Mouse (Mus musculus): ENCODE data around the gene Zscan20. TPM values are rescaled to one million over a fixed set of nuclear protein-coding genes. Genes with fewer than 3 reads are reported as not detected.
"Not testable (repeated sequence)": the region's sequence is repeated elsewhere in the genome, so short reads cannot be mapped to it uniquely, and the experiment has no call there.

The Zscan20 gene
- total RNA-seq, 2 experiments from 2014 or later, result 1.3 TPM; not detected in 1

DNA sequence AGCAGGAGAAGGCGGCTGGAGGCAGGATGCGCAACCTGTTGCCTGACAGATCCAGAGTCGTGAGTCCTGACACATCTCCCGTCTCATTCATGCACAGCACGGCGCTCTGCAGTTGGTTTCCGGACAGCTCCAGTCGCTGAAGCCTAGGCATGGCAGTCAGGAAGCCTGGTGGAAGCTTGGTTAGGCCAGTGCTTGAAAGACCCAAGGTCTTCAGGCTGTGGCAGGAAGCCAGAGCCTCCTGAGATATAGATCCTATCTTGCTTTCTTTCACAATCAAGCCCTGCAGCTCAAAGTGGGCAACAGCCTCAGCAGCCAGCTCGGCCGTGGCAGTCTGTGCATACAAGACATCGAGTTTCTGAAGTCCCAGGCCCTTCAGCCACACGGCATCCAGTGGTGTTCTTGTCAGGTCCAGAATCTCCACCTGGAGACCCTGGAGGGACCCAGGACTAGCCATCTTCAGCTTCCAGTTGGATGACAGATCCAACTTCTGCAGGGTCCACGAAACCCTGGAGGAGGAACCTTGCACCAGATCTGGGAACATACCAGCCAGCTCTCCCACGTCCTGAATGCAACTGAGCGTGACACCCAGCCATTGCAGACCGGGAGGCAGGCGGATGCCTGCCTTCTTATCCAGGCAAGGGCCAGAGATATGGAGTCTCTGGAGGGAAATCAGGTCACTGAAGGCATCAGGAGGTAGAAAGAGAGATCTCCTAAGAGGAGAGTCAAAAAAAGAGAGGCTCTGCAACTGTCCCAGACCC, 7.6 kb upstream of the Zscan20 start:
- ATAC-seq (replicated peaks; ENCODE audit: low FRiP score, poor library complexity, severe bottlenecking), result no peak

DNA sequence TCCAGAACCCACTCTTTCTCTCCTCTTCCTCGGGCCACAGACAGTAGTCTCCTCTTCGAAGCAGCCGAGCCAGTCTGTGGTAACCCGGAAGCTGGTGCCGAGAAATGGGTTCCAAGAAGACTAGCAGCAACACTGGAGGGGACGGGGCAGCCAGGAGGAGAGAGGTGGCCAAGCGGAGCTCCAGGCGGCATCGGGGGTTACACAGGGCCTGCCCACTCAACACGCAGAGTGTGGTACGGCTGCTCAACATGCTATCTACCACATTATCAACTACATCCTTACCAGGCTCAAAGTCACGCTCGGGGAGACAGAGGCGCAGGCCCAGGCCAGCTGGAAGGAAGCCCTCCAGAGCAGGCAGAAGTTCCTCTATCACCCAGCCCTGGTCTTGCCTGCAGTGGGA, 5.9 kb upstream of the Zscan20 start:
- ATAC-seq (replicated peaks; ENCODE audit: low FRiP score, poor library complexity, severe bottlenecking), result no peak

- no peak for ATAC-seq (replicated peaks; ENCODE audit: low FRiP score, poor library complexity, severe bottlenecking)
Measured at GRCm38 (mm10) chr4:128613326-128613725, 3.4 kb upstream of the Zscan20 start.

DNA sequence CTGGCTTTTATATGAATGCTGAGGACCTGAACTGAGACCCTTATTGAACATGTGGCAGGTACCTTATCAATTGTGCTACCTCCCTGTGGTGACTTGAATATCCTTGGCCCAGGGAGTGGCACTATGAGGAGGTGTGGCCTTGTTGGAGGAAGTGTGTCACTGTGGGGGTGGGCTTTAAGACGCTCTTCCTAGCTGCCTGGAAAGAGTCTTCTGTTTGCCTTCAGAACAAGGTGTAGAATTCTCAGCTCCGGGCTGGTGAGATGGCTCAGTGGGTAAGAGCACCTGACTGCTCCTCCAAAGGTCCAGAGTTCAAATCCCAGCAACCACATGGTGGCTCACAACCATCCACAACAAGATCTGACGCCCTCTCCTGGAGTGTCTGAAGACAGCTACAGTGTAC, 1.8 kb upstream of the Zscan20 start:
- not testable (repeated sequence) for ATAC-seq (replicated peaks; ENCODE audit: low FRiP score, poor library complexity, severe bottlenecking)

GRCm38 (mm10) chr4:128610706-128611105, 808 bp upstream of the Zscan20 start:
- no peak for ATAC-seq (replicated peaks; ENCODE audit: low FRiP score, poor library complexity, severe bottlenecking)

DNA sequence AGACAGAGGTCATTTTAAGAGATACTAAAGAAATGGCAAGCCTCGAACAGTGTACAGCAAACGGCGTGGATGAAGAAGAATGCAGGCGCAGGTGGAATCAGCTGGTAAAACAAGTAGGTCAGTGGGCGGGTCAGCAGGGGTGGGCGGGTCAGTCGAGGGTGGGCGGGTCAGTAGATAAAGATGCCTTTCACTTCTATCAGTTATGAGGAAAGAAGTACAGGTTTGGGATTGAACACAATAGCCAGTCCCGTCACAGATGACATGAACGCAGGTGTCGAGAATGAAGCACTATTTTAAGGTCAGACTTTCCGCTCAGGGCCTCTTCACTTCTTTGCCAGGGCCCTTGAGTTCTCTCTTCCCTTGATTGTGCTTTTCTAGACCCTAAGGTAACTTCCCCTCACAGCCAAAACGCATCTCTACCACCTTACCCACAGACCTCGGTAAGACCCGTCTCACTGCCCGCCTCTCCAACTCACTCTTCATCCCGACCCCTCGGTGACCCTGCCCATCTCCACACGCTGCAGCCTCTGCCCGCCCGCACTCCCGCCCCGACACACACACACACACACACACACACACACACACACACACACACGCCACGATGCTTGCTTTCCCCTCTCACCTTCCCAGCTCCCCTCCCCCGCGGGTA, 498 bp downstream of the Zscan20 start:
- ATAC-seq (replicated peaks; ENCODE audit: low FRiP score, poor library complexity, severe bottlenecking), result no peak

DNA sequence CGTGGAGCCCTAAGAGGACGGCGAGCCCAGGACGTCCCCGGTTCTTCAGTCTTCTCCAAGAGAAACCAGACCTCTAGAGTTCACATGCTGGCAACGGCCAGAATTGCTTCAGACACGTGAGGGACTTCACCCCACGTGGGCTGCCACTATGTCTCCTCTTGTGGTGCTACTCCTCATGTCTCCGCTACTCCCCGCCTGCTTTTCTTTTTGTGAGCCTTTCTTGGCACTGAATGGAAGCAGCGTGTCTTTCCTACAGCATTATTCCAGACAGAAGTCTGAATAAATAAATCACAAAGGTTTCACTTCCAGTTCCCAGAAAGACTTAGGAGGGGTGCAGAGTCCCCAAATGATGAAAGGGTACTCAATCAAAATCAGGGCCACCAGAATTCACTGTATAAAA, 2.2 kb downstream of the Zscan20 start:
- no peak for ATAC-seq (replicated peaks; ENCODE audit: low FRiP score, poor library complexity, severe bottlenecking)

- no peak for ATAC-seq (replicated peaks; ENCODE audit: low FRiP score, poor library complexity, severe bottlenecking)
Measured at GRCm38 (mm10) chr4:128606586-128606985, 3.3 kb downstream of the Zscan20 start.

DNA sequence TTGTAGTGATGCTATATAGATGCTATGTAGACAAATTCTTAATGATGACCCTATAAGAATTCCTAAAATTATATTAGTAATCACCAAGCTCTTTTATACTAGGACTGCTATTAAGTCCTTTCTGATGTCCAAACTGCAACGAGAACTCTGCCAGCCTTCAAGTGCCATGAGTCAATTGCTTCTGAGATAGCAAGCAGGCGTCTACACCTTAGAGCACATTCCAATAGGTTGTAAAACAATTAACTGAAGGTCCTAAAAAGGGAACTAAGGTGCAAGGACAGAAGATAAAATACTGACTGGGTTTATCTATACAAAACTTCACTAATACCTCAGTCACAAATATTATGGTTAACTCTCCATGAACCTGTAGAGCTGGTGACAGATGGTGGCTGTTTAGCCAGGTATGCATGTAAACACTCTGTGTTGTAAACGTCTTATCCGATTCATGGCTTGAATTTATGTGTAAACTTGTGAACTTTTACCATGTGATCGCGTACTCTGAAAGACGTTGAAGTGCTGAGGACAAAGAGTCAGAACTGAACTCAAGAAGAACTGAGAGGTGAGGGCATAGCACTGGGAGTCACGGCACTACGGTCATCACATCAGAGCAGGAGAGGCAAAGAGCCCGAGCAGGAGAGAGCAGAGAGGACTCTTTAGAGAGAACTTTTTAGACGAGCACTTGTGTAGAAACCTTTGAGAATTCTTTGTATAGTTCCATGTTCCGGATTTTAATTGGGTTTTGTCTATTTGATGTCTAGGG, 11.9 kb downstream of the Zscan20 start:
- no peak for ATAC-seq (replicated peaks; ENCODE audit: low FRiP score, poor library complexity, severe bottlenecking)

- no peak for ATAC-seq (replicated peaks; ENCODE audit: low FRiP score, poor library complexity, severe bottlenecking)
Measured at GRCm38 (mm10) chr4:128594062-128594461, 15.8 kb downstream of the Zscan20 start.

DNA sequence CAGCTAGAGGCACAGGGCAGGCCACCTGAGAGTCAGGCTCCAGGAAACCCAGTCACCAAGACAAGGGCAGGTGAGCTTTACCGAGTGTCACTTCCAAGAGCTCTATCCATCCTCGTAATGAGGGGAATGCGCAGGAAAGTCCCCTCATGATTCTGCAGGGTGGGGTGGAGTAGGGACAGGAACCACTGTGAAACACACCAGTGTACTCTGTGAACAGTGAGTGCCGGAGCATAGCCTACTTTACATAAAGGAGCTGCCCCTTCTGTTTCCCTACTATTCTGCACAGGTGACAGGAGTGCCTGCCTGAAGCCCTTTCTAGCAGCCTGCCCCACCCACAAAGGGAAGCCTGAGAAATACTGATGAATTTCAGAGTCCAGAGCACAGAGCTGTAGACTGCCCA, 16.6 kb downstream of the Zscan20 start:
- no peak for ATAC-seq (replicated peaks; ENCODE audit: low FRiP score, poor library complexity, severe bottlenecking)

- no peak for ATAC-seq (replicated peaks; ENCODE audit: low FRiP score, poor library complexity, severe bottlenecking)
Measured at GRCm38 (mm10) chr4:128579182-128579581, 30.7 kb downstream of the Zscan20 start.

GRCm38 (mm10) chr4:128575811-128576210, 34.1 kb downstream of the Zscan20 start:
- ATAC-seq (replicated peaks; ENCODE audit: low FRiP score, poor library complexity, severe bottlenecking), result no peak

DNA sequence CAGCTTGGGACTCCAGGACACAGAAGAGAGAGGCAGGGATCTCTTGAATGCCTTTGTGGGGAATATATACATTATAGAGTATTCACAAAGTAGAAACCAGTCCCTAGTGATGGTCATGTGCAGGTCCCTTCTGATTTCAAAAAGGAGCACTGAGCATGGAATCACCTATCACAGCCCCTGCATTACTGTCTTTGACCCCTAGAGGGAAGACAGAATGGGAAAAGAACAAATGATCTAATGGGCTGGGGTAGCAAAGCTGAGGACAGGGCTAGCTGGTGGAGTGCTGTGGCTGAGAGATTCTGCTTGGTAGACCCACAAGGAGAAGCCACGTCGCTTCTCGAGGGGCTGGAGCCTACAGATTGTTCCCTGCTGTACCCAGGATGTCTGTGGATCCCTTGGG, 49.6 kb downstream of the Zscan20 start:
- ATAC-seq (replicated peaks; ENCODE audit: low FRiP score, poor library complexity, severe bottlenecking), result no peak

DNA sequence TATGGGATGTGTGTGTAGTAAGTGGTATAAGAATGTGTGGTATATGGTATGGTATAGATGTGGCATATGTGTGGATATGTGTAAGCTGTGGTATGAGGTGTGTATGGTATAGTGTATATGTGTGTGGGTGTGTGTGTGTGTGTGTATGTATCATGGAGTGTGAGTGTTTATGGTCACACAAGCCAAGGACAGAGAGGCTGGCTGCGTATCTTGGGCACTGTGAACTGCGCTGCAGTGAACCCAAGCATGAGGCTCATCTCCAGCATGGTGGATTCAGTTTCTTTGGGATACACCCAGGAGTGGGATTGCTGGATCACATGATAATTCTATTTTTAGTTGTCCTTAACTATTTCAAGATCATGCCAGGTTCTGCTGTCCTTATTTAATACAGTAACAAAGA, 55.7 kb downstream of the Zscan20 start:
- ATAC-seq (replicated peaks; ENCODE audit: low FRiP score, poor library complexity, severe bottlenecking), result no peak

- ATAC-seq (replicated peaks; ENCODE audit: low FRiP score, poor library complexity, severe bottlenecking), result no peak
Measured at GRCm38 (mm10) chr4:128550756-128551155, 59.1 kb downstream of the Zscan20 start.

DNA sequence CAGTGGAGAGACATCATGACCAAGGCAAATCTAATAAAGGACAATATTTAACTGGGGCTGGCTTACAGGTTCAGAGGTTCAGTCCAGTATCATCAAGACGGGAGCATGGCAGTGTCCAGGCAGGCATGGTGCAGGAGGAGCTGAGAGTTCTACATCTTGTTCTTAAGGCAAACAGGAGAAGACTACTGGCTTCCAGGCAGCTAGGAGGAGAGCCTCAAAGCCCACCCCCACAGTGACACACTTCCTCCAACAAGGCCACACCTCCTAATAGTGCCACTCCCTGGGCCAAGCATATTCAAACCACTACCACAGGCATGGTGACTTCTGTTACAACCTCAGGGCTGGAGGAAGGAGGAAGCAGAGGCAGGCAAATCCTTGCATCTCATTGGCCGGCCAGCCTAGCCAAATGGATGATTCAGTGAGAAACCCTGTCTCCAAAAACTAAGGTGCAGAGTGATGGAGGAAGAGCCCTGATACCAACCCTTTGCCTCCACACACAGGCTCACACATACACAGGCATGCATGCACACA, 65.9 kb downstream of the Zscan20 start:
- not testable (repeated sequence) for ATAC-seq (replicated peaks; ENCODE audit: low FRiP score, poor library complexity, severe bottlenecking)

DNA sequence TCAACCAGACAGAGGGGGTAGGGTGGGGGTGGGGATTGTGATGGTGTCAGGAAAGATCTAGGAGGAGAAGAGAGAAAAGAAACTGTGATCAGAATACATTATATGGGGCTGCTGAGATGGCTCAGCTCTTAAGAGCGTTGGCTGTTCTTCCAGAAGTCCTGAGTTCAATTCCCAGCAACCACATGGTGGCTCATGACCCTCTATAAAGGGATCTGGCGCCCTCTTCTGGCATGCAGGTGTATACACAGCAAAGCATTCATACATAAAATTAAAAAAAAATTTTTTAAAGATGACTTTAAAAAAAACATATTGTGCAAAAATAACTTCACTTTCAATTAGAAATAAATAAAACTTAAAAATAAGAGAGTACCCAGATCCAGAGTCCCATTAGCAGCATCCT, 66.5 kb downstream of the Zscan20 start:
- no peak for ATAC-seq (replicated peaks; ENCODE audit: low FRiP score, poor library complexity, severe bottlenecking)
